Mouse (Mus musculus) frontal cortex, adult (tissue): ENCODE measurements around the gene Tut1.

Experiments used
- ATAC-seq: cut with Nextera tagmentation; 2 replicates; pipeline ENCODE4 v1.9.2; 2017; ENCODE audit warnings: mild to moderate bottlenecking, moderate library complexity, mixed read lengths; ENCODE audit not compliant: low TSS enrichment

Tut1 gene

GRCm38 (mm10) chr19:8982303-8983149 is 28.9 kb downstream of the Tut1 start:
- ATAC-seq, result 0 out of 2 replicates have a peak, but pooled peaks have one; percentile 22

- ATAC-seq, result peak; percentile 29; the same call in 1 of the 2 replicates
These were observed 29.6 kb downstream of the Tut1 start for GRCm38 (mm10) chr19:8983150-8983650.

GRCm38 (mm10) chr19:8984255-8984868 is 30.7 kb downstream of the Tut1 start:
- no peak for ATAC-seq

- no peak for ATAC-seq
These were observed 32.2 kb downstream of the Tut1 start for GRCm38 (mm10) chr19:8985891-8986290.

- no peak for ATAC-seq
These were observed 34.2 kb downstream of the Tut1 start for GRCm38 (mm10) chr19:8987816-8988215.

GRCm38 (mm10) chr19:8988346-8989065 is 34.9 kb downstream of the Tut1 start:
- ATAC-seq, result no peak

GRCm38 (mm10) chr19:8989066-8989566 is 35.5 kb downstream of the Tut1 start, which contains the start of gene Ahnak:
Gene Ahnak, plus strand, starts transcription at chr19:8989284.
- no peak for ATAC-seq

- no peak for ATAC-seq
These were observed 36.2 kb downstream of the Tut1 start for GRCm38 (mm10) chr19:8989567-8990431.

- ATAC-seq, result peak; percentile 28; the same call in 1 of the 2 replicates
These were observed 36.9 kb downstream of the Tut1 start for GRCm38 (mm10) chr19:8990432-8991102.

- ATAC-seq, result no peak
These were observed 37.7 kb downstream of the Tut1 start for GRCm38 (mm10) chr19:8991245-8991870.

- ATAC-seq, result no peak
These were observed 38.5 kb downstream of the Tut1 start for GRCm38 (mm10) chr19:8991871-8992735.

- ATAC-seq, result peak; percentile 69
These were observed 39.4 kb downstream of the Tut1 start for GRCm38 (mm10) chr19:8992769-8993624.

- no peak for ATAC-seq
These were observed 39.9 kb downstream of the Tut1 start for GRCm38 (mm10) chr19:8993625-8993912.

GRCm38 (mm10) chr19:8994813-8995607 is 41.4 kb downstream of the Tut1 start:
- ATAC-seq, result no peak

GRCm38 (mm10) chr19:8996601-8997000 is 43.0 kb downstream of the Tut1 start:
- ATAC-seq, result peak; percentile 36; the same call in 1 of the 2 replicates

- ATAC-seq, result peak; percentile 86
These were observed 43.9 kb downstream of the Tut1 start for GRCm38 (mm10) chr19:8997546-8997945.

- no peak for ATAC-seq
These were observed 44.9 kb downstream of the Tut1 start for GRCm38 (mm10) chr19:8998546-8998945.
